Mouse (Mus musculus): ENCODE data around the gene Arhgap35. TPM values are rescaled to one million over a fixed set of nuclear protein-coding genes. Genes with fewer than 3 reads are reported as not detected.

Gene Arhgap35
- polyA plus RNA-seq, 1 experiment from 2014 or later: 19.9 TPM

GRCm38 (mm10) chr7:16587649-16588048 is 27.1 kb downstream of the Arhgap35 start:
- Histone ChIP-seq H3K36me3 (ENCODE audit: control insufficient read depth, insufficient read depth, low read length) (no peaks in the 10 kb centered on the region), H3K9me3 (ENCODE audit: control insufficient read depth, low read depth, low read length) (no peaks in the 10 kb centered on the region), H3K4me2 (replicated peaks; ENCODE audit: low read depth, low read length) (no peak overlapping the region), H3K4me3 (ENCODE audit: low read depth, low read length) (no peak overlapping the region), H3K4me1 (ENCODE audit: control insufficient read depth, insufficient read depth, low read length) (peaks cover 3% of the 10 kb centered on the region; the same call in 1 of the 2 replicates), H3K9ac (replicated peaks; ENCODE audit: low read depth, low read length) (no peak overlapping the region), H3K27ac (ENCODE audit: low read length) (no peak overlapping the region), H3K27me3 (ENCODE audit: control insufficient read depth, insufficient read depth, low read length) (no peaks in the 10 kb centered on the region)
- WGBS: 92% methylated on average over 3 of the region's 3 CpGs
- ATAC-seq (ENCODE audit: insufficient number of reproducible peaks, insufficient read depth, low FRiP score, low read depth): no peak

GRCm38 (mm10) chr7:16584384-16584783 is 30.4 kb downstream of the Arhgap35 start:
- no peak for ATAC-seq (ENCODE audit: insufficient number of reproducible peaks, insufficient read depth, low FRiP score, low read depth)
- Histone ChIP-seq H3K9ac (replicated peaks; ENCODE audit: low read depth, low read length) (no peak overlapping the region), H3K4me3 (ENCODE audit: low read depth, low read length) (no peak overlapping the region), H3K4me2 (replicated peaks; ENCODE audit: low read depth, low read length) (no peak overlapping the region), H3K4me1 (ENCODE audit: control insufficient read depth, insufficient read depth, low read length) (no peaks in the 10 kb centered on the region), H3K27me3 (ENCODE audit: control insufficient read depth, insufficient read depth, low read length) (no peaks in the 10 kb centered on the region), H3K36me3 (ENCODE audit: control insufficient read depth, insufficient read depth, low read length) (no peaks in the 10 kb centered on the region), H3K27ac (ENCODE audit: low read length) (no peak overlapping the region), H3K9me3 (ENCODE audit: control insufficient read depth, low read depth, low read length) (no peaks in the 10 kb centered on the region)

GRCm38 (mm10) chr7:16583775-16584174 is 31.0 kb downstream of the Arhgap35 start:
- Histone ChIP-seq H3K9me3 (ENCODE audit: control insufficient read depth, low read depth, low read length) (no peaks in the 10 kb centered on the region), H3K27me3 (ENCODE audit: control insufficient read depth, insufficient read depth, low read length) (no peaks in the 10 kb centered on the region), H3K27ac (ENCODE audit: low read length) (no peak overlapping the region), H3K4me2 (replicated peaks; ENCODE audit: low read depth, low read length) (no peak overlapping the region), H3K4me1 (ENCODE audit: control insufficient read depth, insufficient read depth, low read length) (no peaks in the 10 kb centered on the region), H3K9ac (replicated peaks; ENCODE audit: low read depth, low read length) (no peak overlapping the region), H3K36me3 (ENCODE audit: control insufficient read depth, insufficient read depth, low read length) (no peaks in the 10 kb centered on the region), H3K4me3 (ENCODE audit: low read depth, low read length) (no peak overlapping the region)
- WGBS: 88% methylated on average over 1 of the region's 1 CpGs
- ATAC-seq (ENCODE audit: insufficient number of reproducible peaks, insufficient read depth, low FRiP score, low read depth): no peak

GRCm38 (mm10) chr7:16582299-16582698 is 32.5 kb downstream of the Arhgap35 start:
- Histone ChIP-seq H3K4me3 (ENCODE audit: low read depth, low read length) (no peak overlapping the region), H3K9me3 (ENCODE audit: control insufficient read depth, low read depth, low read length) (no peaks in the 10 kb centered on the region), H3K36me3 (ENCODE audit: control insufficient read depth, insufficient read depth, low read length) (no peaks in the 10 kb centered on the region), H3K27ac (ENCODE audit: low read length) (no peak overlapping the region), H3K9ac (replicated peaks; ENCODE audit: low read depth, low read length) (no peak overlapping the region), H3K27me3 (ENCODE audit: control insufficient read depth, insufficient read depth, low read length) (no peaks in the 10 kb centered on the region), H3K4me1 (ENCODE audit: control insufficient read depth, insufficient read depth, low read length) (0 out of 2 replicates have a peak, but pooled peaks cover 8% of the 10 kb centered on the region), H3K4me2 (replicated peaks; ENCODE audit: low read depth, low read length) (no peak overlapping the region)
- no peak for ATAC-seq (ENCODE audit: insufficient number of reproducible peaks, insufficient read depth, low FRiP score, low read depth)
- 67% methylated on average over 3 of the region's 3 CpGs for WGBS

- ATAC-seq (ENCODE audit: insufficient number of reproducible peaks, insufficient read depth, low FRiP score, low read depth): no peak
- Histone ChIP-seq H3K36me3 (ENCODE audit: control insufficient read depth, insufficient read depth, low read length) (no peaks in the 10 kb centered on the region), H3K4me1 (ENCODE audit: control insufficient read depth, insufficient read depth, low read length) (0 out of 2 replicates have a peak, but pooled peaks cover 10% of the 10 kb centered on the region), H3K27ac (ENCODE audit: low read length) (peak overlapping the region; percentile 58; the same call in 1 of the 2 replicates), H3K9me3 (ENCODE audit: control insufficient read depth, low read depth, low read length) (no peaks in the 10 kb centered on the region), H3K4me2 (replicated peaks; ENCODE audit: low read depth, low read length) (no peak overlapping the region), H3K9ac (replicated peaks; ENCODE audit: low read depth, low read length) (no peak overlapping the region), H3K27me3 (ENCODE audit: control insufficient read depth, insufficient read depth, low read length) (no peaks in the 10 kb centered on the region), H3K4me3 (ENCODE audit: low read depth, low read length) (no peak overlapping the region)
- 61% methylated on average over 13 of the region's 13 CpGs for WGBS
These were observed 33.3 kb downstream of the Arhgap35 start for GRCm38 (mm10) chr7:16581276-16582100.

- WGBS: 50% methylated on average over 1 of the region's 1 CpGs
- Histone ChIP-seq H3K4me1 (ENCODE audit: control insufficient read depth, insufficient read depth, low read length) (0 out of 2 replicates have a peak, but pooled peaks cover 10% of the 10 kb centered on the region), H3K36me3 (ENCODE audit: control insufficient read depth, insufficient read depth, low read length) (no peaks in the 10 kb centered on the region), H3K27me3 (ENCODE audit: control insufficient read depth, insufficient read depth, low read length) (no peaks in the 10 kb centered on the region), H3K4me3 (ENCODE audit: low read depth, low read length) (no peak overlapping the region), H3K4me2 (replicated peaks; ENCODE audit: low read depth, low read length) (no peak overlapping the region), H3K9me3 (ENCODE audit: control insufficient read depth, low read depth, low read length) (no peaks in the 10 kb centered on the region), H3K27ac (ENCODE audit: low read length) (no peak overlapping the region), H3K9ac (replicated peaks; ENCODE audit: low read depth, low read length) (no peak overlapping the region)
- no peak for ATAC-seq (ENCODE audit: insufficient number of reproducible peaks, insufficient read depth, low FRiP score, low read depth)
These were observed 38.1 kb downstream of the Arhgap35 start for GRCm38 (mm10) chr7:16576719-16577118.

- Histone ChIP-seq H3K36me3 (ENCODE audit: control insufficient read depth, insufficient read depth, low read length) (no peaks in the 10 kb centered on the region), H3K4me3 (ENCODE audit: low read depth, low read length) (no peak overlapping the region), H3K4me2 (replicated peaks; ENCODE audit: low read depth, low read length) (no peak overlapping the region), H3K9me3 (ENCODE audit: control insufficient read depth, low read depth, low read length) (no peaks in the 10 kb centered on the region), H3K9ac (replicated peaks; ENCODE audit: low read depth, low read length) (no peak overlapping the region), H3K27me3 (ENCODE audit: control insufficient read depth, insufficient read depth, low read length) (no peaks in the 10 kb centered on the region), H3K4me1 (ENCODE audit: control insufficient read depth, insufficient read depth, low read length) (no peaks in the 10 kb centered on the region), H3K27ac (ENCODE audit: low read length) (no peak overlapping the region)
- 81% methylated on average over 1 of the region's 1 CpGs for WGBS
- no peak for ATAC-seq (ENCODE audit: insufficient number of reproducible peaks, insufficient read depth, low FRiP score, low read depth)
These were observed 43.6 kb downstream of the Arhgap35 start for GRCm38 (mm10) chr7:16571191-16571590.

GRCm38 (mm10) chr7:16570737-16571136 is 44.1 kb downstream of the Arhgap35 start:
- Histone ChIP-seq H3K4me3 (ENCODE audit: low read depth, low read length) (no peak overlapping the region), H3K27ac (ENCODE audit: low read length) (no peak overlapping the region), H3K9me3 (ENCODE audit: control insufficient read depth, low read depth, low read length) (no peaks in the 10 kb centered on the region), H3K9ac (replicated peaks; ENCODE audit: low read depth, low read length) (no peak overlapping the region), H3K36me3 (ENCODE audit: control insufficient read depth, insufficient read depth, low read length) (no peaks in the 10 kb centered on the region), H3K4me2 (replicated peaks; ENCODE audit: low read depth, low read length) (no peak overlapping the region), H3K27me3 (ENCODE audit: control insufficient read depth, insufficient read depth, low read length) (no peaks in the 10 kb centered on the region), H3K4me1 (ENCODE audit: control insufficient read depth, insufficient read depth, low read length) (no peaks in the 10 kb centered on the region)
- WGBS: 93% methylated on average over 1 of the region's 1 CpGs
- ATAC-seq (ENCODE audit: insufficient number of reproducible peaks, insufficient read depth, low FRiP score, low read depth): no peak

Measured in stomach, embryonic 14.5 days (tissue).